Mouse (Mus musculus) WW6 (cell line): ENCODE results near the gene Pkp4.

Experiments
- DNase-seq: peaks from one replicate; pipeline ENCODE4 v3.0.0-alpha.2; 2013; ENCODE audit warnings: low read depth, low spot score

Pkp4 gene

DNA sequence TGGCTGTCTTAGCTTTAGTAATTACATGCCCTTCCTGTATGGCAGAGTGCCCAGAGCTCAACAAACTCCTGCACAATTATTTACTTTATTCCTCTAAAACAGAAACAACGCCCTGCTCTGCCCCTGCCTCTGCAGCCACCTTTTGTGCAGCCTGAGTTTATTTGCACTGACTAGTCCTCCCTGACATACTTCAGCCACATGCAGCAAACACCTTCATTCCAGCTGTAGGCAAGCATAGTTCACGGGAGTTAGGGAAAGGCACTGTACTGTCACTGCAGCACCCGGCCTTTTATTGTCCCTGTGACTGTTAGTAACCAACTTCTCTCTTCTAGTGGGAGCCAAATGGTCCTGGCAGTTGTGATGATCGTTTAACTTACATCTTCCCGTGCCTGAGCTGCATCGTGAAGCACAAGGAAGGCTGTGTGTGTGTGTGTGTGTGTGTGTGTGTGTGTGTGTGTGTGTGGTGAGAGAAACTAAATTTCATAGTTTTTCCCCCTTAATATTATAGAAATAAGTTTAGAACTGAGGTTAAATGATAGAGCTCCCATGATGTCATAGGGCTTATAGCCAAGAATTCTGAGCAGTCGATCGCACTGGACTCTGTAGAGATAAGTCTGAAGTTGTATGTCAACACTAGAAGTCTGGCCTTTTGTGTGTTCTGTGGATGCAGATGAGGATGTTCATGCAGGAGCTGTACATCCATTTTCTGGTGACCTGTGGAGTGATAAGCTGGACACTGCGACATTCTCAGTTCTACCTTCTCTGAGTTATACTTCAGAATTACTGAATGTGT is 59.5 kb downstream of the Pkp4 start:
- DNase-seq: no peak

DNA sequence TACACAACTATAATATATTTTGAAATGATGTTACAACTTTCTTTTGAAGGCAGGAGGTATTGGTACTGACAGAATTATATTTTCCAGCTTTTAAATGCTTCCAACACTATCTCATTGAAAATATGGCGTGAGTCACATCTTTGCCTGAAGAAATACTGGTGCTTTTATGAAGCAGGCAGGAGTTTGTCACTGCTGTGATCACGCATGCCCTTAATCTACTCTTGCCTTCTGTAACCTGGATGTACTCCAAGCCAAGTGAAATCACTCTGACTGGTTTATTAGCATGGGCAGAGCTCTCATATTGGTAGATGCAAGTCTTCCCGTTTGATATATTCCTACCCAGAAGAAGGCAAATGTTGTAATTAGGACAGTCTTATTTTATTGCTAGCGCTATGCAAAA is 65.7 kb downstream of the Pkp4 start:
- DNase-seq: no peak

DNA sequence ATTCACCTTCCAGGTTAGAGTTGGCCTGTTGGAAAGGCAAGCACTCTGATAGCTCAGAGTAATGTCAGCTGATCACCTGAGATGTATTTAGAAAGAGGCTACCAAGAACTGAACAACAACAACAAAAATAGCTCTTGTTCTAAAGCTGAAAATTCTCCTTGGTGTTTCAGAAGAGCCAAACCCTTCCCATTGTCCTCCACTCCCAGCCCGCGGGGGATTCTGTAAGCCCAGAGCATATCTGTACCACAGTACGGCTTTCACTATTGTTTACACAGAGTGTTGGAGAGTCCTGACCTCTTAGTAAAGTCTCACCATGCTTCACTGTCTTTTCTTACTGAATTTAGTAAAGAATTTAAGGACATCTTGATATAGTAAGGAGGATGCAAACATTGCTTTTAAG is 66.4 kb downstream of the Pkp4 start:
- DNase-seq: no peak

DNA sequence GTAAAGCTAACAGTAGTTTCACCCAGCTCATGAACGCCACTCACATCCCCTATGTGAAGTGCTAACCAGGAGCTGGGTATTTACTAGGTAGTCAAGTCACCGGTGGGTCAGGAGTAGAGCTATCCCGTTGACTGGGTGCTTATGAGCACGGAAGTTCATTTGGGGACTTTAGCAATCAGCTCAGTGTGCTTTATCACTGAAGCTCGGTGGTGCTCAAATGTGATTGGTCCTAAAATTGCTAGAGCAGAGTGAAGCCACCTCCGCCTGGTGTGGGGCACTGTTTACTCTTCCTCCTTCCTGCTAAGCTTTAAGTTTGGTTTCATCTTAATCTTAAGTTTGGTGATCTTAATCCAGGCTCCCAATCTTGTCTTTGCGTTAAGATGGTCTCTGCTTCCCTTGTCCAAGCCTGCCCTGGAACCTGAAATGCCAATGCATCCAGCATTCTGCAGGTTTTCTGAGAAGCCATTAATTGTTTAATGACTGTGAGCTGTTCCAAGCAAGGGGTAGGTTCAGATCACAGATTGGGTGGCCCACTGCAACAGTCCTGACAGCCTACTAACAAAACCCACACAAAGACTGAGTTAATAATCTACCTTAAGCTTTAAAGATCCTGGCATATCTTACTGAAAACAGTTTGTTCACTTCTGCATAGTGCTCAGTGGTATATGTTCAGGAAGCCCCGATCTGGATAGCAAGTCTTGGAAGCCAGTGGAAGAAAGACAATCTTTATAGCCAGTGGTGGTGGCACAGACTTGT is 67.0 kb downstream of the Pkp4 start:
- no peak for DNase-seq

DNA sequence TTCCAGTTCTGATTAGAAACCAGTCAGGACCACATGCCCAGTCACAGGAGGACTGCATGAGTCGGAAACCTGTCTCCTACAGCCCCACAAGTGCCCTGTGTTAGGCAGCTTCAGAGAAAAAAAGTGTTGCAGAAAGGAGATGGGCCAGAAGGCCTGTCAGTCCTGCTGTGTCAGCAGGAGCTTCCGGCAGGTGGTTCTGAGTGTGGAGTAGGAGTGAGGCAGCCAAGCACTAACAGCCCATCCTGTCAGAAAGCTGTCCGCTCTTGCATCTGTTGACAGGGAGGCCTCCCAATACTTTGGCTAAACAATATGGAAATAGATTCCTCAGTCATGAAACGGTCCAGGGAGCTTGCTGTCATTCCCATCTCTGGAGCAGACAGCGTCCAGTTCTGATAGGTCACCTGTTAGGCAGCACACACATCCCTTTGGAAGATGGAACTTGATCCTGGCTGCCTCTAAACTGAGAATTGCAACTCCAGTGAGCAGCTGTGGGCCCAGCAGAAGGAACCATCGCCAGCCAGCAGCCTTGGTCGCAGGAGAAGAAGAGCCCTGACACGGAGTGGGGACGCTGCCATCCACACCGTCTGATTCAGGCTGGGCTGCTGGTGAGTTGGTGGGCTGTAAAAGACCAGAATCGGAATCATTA is 68.7 kb downstream of the Pkp4 start:
- DNase-seq: no peak

DNA sequence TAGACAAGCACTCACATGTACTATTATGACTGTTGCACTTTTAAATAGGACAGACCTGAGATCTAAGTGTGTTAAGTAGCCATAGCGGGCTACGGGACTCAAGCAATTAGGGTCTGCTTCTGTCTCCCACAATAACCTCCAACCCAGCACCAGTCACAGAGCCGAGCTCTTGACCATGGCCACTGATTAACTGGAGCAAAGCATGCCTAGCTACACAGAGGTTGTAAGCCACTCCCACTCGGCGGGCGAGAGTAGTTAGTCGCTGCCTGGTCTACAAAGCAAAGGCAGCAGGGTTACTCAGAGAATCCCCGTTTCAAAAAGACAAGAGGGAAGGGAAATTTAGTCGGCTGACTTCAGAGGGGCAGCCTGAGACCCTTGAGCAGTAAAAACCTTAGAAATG is 70.0 kb downstream of the Pkp4 start:
- DNase-seq: peak; percentile 42

DNA sequence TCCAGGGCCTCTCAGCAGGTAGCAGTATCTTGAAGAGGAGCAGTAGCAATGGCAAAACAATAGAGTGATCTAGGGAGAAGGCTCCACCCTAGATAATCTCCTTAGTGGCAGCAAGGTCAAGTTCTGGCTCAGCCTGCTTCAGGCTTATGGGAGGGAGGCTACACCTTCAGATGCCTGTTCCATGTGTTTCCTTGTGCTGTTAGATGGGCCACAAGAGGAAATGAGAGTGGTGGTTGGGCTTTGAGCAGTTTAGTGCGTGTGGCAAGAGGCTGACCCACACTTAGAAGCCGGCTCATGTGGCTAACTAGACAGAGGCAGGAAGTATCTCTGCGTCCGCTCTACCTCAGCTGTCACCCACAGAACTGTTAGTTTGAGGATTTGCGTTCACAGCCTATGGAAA is 70.9 kb downstream of the Pkp4 start:
- peak; percentile 72 for DNase-seq

DNA sequence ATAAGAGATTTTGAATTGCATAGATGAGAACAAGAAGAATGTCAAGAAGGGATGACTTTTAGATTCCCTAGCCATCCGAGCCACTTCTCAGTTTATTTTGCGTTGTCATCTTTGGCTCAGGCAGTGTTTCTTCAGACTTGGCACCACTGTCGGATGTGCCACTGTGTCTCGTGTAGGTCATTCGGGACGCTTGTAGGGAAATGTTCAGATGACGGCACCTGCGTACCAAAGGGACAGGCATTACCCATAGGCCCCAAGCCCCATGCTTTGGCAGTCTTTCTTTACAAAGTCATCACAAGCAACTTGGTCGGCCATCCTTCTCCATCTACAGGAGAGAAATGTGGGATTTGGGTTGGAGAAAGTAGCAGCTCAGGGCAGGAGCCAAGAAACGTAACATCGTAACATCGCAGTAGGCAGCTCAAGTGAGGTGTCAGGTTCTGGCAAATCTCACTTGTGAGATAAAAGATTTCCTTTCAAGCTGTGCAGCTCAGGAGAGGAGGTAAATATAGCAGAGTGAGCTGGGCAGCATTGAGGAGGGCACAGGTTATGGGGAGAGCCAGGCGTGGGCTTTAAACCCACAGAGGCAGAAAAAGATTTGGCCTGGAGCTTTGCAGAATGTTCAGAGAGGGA is 72.8 kb downstream of the Pkp4 start:
- DNase-seq: no peak

DNA sequence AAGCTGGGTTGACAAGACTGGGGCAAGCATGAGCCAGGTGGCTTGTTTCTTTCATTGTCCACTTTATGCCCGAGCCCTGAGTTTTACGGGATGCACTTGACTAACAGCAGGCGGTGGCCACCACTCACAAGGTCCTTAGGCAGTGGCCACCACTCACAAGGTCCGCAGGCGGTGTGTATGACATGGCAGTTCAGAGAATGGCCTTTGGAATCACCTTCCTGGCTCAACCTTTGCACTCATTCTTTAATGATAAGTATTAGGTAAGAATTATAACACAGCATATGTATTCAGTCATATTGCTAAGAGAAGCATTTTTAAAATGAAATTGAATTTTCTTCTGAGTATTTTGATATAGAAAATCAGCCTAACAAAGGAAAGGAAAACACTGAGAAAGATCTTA is 73.3 kb downstream of the Pkp4 start:
- DNase-seq: no peak

DNA sequence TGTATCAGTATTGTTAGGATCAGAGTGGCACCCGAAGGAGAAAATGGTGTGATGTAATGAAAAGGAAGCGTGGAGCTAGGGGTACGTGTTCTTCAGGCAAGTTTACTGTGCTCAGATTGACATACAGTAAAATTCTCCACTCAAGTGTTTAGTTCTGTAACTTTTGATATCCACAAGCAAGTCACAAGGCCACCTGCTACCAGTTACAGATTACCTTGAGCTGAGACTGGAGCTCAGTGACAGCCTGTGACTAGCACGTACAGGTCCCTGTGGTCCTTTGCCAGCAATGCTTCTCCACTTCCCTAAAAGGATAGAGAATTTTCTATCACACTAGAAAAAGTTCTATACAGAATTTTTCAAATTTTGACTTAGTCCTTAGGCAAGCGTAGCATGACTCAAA is 73.9 kb downstream of the Pkp4 start:
- DNase-seq: no peak

DNA sequence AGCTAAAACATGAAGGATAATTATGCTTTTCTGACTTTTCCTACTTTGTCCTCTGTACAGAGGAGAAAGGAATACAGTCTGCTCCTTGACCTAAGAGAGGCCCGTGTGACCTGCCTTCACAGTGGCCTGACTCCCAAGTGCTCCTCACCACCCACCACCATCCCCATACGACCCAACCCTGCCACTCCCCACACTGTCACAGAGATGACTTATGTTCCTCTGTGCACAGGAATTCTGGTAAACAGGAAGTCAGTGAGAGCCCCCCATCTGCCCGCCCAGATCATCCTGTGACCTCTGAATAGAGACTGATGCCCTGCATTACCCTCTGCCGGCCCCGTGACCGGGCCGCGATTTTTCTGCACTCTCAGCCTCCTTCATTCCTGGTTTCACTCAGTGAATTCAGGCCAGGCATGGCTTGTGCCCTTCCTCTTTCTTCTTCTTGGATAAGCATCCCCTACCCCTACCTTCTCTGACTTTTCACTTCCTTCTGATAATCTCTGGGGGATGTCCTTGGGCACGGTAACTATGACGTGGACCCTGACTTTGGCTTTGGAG is 79.3 kb downstream of the Pkp4 start:
- DNase-seq: no peak

DNA sequence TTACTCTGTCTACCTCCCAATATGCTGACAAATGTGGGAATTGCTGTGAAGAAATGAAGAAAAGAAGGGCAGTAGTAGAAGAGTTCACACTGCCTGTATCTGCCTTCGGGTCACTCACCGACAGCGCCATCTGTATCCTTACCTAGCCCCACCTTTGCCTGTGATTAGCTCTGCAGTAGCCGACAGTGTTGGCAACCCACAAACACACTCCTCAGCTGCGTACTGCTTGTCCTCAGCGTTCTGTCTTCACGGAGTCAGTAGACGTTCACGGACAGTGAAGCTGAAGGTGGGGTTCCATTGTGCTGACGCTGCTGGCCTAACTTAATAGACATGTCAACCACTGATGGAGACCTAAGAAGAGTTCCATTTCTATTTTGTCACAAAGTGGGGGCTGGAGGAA is 81.5 kb downstream of the Pkp4 start:
- DNase-seq: no peak

DNA sequence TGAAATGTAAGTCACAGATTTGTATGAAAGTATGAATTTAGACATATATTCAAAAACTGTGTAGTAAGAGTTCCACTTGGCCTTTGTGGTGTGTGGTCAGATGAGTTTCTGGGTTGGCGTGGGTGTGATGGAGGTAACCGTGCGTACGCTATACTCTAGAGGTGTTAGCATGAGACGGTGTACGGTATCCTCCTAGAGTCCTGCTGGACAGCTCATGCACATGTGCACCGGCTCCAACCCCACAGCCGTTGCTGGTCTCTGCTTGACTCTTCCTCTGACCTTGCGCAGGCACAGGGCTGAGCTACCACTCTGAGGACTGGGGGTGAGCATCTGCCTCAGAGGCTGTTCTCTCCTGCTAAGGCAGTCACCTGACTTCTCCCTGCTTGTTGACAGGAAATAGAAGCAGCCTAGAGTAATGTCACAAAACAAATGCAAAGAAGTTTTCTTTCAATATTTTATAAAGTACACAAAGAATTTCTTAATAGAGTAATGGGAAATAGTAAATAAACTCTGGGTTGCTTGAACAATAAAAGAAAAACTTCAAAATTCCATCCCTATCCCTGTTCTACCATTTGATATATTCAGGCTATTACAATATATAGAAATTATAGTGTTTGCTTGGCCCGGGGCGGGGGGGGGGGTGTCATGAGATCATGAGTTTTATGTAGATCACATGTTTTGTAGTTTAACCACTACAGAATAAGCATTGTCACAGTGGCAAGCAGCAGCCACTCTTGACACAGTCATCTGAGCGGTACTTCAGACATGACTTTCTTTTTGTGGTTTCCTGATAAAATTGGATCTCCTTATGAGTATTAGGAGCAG is 83.8 kb downstream of the Pkp4 start:
- DNase-seq: no peak

DNA sequence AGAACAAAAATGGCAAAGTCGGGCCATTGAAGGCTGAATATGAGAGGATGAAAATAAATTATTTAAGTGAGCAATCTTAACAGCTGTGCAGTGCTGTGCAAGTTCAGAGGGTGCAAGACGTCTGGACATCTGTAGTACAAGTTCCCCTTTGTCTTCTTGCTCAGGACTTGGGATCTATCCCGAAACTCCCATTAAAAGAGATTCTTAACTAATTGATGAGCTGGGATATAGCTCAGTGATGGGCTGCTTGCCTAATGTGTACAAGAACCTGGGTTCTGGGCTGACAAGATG is 84.4 kb downstream of the Pkp4 start:
- no peak for DNase-seq

DNA sequence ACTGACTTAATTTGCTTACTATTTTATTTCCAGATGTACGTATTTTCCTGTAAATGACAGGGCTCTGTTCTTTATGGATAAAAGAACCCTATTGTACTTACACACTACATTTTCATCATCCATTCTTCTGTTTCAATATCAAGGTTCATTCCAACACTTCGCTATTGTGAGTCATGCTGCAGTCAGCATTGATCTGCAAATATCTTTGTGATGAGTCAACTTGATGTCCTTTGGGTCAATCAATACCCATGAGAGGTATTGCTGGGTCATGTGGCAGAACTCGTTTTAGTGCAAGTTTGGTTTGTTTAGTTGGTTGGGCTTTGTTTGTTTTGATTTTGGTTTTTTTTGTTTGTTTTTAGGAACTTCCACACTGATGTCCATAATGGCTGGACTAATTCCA is 88.2 kb downstream of the Pkp4 start:
- DNase-seq: no peak

DNA sequence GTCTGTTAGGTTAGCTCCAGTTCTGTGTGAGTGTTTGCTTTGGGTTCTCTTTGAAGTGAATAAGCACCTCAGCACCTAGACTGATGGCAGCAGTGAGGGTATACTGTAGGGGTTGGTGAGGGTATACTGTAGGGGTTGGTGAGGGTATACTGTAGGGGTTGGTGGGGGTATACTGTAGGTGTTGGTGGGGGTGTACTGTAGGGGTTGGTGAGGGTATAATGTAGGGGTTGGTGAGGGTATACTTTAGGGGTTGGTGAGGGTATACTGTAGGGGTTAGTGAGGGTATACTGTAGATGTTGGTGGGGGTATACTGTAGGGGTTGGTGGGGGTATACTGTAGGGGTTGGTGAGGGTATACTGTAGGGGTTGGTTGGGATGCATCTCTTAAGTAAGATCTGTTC is 92.2 kb downstream of the Pkp4 start:
- no peak for DNase-seq

DNA sequence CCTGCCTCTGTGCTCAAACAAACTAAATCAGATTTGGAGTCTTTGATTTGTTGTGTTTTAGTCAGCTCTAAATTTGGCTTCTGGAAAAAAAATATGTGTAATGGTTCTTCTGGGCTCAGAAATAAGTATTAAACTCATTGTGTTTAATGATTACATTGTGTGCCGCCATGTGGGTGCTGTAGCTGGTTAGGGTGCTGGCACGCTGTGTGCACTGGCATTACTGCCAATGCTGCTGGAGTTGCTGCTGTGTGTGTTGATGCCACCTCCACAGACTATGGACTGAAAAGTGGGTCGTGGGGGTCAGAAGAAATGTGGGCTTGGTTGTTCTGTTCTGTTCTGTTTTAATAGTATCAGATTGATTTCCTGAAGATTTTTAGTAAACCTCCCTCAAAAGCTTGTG is 92.8 kb downstream of the Pkp4 start:
- no peak for DNase-seq

DNA sequence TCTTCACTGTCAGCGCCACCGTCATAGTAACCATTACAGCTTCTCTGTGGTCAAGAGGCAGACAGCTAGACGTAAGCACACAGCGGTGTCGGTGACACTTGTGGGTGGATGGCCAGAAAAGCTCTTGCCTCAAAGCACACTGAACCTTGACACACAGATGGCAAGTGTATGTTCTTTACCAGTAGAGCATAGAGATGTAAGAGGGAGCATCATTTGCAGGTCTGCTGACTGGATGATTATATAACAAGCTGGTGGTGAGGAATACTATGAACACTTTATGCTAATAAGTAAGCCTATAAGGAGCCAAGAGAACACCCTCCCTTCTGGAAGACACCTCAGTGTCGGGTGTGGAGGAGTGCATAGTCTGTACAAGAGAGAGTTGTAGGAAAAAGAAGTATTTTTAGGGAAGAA is 98.2 kb downstream of the Pkp4 start:
- DNase-seq: no peak

DNA sequence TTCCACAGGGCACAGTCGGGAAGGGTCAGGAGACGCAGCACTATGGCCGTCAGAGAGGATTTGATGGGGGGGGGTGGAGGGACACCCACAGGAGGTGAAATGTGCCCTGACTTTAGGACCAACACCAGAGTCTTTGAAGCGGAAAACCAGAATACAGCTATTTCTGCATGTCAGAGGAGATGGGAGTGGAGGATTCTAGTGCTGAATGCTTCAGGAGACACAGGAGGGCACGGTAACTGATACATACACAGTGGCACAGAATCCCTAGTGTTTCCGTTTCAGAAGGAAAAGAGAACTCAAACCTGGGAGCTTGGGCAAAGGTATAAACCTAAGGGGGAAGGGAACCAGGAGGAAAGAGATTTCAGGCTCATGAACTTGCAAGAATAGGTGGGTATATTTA is 98.7 kb downstream of the Pkp4 start:
- no peak for DNase-seq

DNA sequence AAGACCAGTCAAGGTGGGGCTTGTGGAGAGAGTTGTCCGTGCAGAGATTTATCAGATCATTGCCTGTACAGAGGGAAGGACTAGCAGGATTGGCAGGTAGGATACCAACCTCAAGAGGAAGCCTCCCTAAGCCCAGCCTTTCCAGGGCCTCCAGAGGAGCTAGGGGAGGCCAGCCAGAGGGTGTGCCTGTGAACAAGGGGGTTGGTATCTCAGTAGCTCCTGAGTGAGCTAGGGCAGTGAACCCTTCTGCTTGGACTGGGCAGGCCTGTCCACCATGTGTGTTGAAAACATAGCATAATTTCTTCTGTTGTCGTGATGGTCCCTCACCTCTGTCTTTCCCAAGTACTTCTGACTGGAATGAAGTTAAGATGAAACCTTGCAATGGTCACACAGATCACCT is 100.6 kb downstream of the Pkp4 start:
- no peak for DNase-seq

DNA sequence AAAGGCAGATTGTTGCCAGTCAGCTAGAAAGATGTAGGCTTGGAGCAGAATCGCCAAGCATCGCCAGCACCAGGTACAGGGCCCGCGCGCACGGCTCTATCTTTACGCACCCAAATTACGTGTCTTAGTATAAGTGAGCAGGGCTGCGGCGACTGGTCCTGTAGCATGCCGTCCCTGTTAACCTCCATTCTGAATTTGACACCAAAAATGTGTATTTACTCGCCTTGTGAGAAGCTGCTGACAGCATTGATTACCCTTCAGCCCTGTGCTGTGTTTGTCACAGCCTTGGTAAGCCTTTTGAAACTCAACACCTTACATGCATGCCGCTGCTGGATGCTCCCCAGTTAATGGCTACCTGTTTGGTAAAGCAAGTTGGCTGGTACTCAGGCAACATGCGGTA is 105.8 kb downstream of the Pkp4 start:
- no peak for DNase-seq
